Comparison of ENCODE assay signal across 22 mouse cellular contexts in genomic region chr14:54211199-54211598, GRCm38 (mm10). TPM values are rescaled to one million over a fixed set of nuclear protein-coding genes. Genes with fewer than 3 reads are reported as not detected.
DNase-seq lines count a peak whose midpoint lies in the region; ATAC-seq and TF ChIP-seq lines count a peak whose summit lies in the region.
"Had no signal": no experiment of that assay in that cellular context is flagged by ENCODE, and none has a peak within 500 bp of the region (broad histone marks: within the 10 kb centered on the region; RNA-seq: fewer than 3 reads in every experiment).

No protein-coding gene starts in this region.

- H3K27me3 ChIP-seq in spleen, adult 2 months (ENCODE audit: control insufficient read depth, insufficient read depth, low read length), result no peaks in the 10 kb centered on the region
- no peaks in the 10 kb centered on the region for H3K27me3 ChIP-seq in heart, embryonic 11.5 days (ENCODE audit: control insufficient read depth, insufficient read depth, low read length)
- H3K27me3 ChIP-seq: forebrain, embryonic 13.5 days; hindbrain, embryonic 13.5 days had no signal

- peak overlapping the region; percentile 80 for H3K27ac ChIP-seq in spleen, adult 2 months (ENCODE audit: insufficient read depth, low read length)
- H3K27ac ChIP-seq in heart, embryonic 11.5 days (ENCODE audit: low read depth, low read length), result no peak overlapping the region
- H3K27ac ChIP-seq: forebrain, embryonic 10.5 days; forebrain, embryonic 13.5 days; hindbrain, embryonic 10.5 days; hindbrain, embryonic 13.5 days had no signal

- 77% methylated on average over 8 of the region's 8 CpGs for WGBS in spleen, adult 2 months
- 85% methylated on average over 8 of the region's 8 CpGs for WGBS in heart, embryonic 11.5 days (ENCODE audit: insufficient replicate concordance)

- no peaks in the 10 kb centered on the region for H3K36me3 ChIP-seq in spleen, adult 2 months (ENCODE audit: control insufficient read depth, insufficient read depth, low read length)
- no peaks in the 10 kb centered on the region for H3K36me3 ChIP-seq in heart, embryonic 11.5 days (ENCODE audit: control insufficient read depth, insufficient read depth, low read length)
- H3K36me3 ChIP-seq: forebrain, embryonic 10.5 days; hindbrain, embryonic 10.5 days; hindbrain, embryonic 13.5 days had no signal

- no peak overlapping the region for H3K9ac ChIP-seq in heart, embryonic 11.5 days (ENCODE audit: low read depth, low read length)
- H3K9ac ChIP-seq: forebrain, embryonic 13.5 days; hindbrain, embryonic 13.5 days had no signal

- TF ChIP-seq CTCF in spleen, adult 2 months (IDR thresholded peaks at IDR 0.05; ENCODE audit: extremely low read depth, insufficient read depth, insufficient read length, insufficient replicate concordance), result no peak

- intact Hi-C loops in left cerebral cortex, postnatal 36 days (cut with DNase I), result no loop called here

- peak overlapping the region; percentile 17; the same call in 1 of the 2 replicates for H3K4me3 ChIP-seq in spleen, adult 2 months (ENCODE audit: extremely low read depth, insufficient read depth, insufficient read length)
- H3K4me3 ChIP-seq in heart, embryonic 11.5 days (ENCODE audit: low read depth, low read length), result no peak overlapping the region
- H3K4me3 ChIP-seq: forebrain, embryonic 10.5 days; forebrain, embryonic 13.5 days; hindbrain, embryonic 10.5 days; hindbrain, embryonic 13.5 days had no signal

- ATAC-seq in inflammation-experienced regulatory T-cells, adult 6 months, result peak; percentile 16
- ATAC-seq in heart, embryonic 11.5 days (replicated peaks; ENCODE audit: insufficient number of reproducible peaks, low FRiP score, low TSS enrichment), result no peak
- ATAC-seq: forebrain, embryonic 13.5 days; forebrain, embryonic 16.5 days; hindbrain, embryonic 16.5 days had no signal

- H3K4me1 ChIP-seq in spleen, adult 2 months (ENCODE audit: control insufficient read depth, insufficient read depth, insufficient read length), result no peaks in the 10 kb centered on the region
- H3K4me1 ChIP-seq in heart, embryonic 11.5 days (ENCODE audit: control insufficient read depth, insufficient read depth, low read length), result peaks cover 29% of the 10 kb centered on the region
- H3K4me1 ChIP-seq: forebrain, embryonic 10.5 days; forebrain, embryonic 13.5 days had no signal

- TF ChIP-seq POLR2A in spleen, adult 2 months (IDR thresholded peaks at IDR 0.05; ENCODE audit: low read depth, low read length), result no peak

- no peak overlapping the region for H3K4me2 ChIP-seq in heart, embryonic 11.5 days
- H3K4me2 ChIP-seq: forebrain, embryonic 13.5 days; hindbrain, embryonic 13.5 days had no signal

- DNase-seq in spleen, adult 2 months (ENCODE audit: low read depth in 1 of 2, low spot score in 2 of 2), result no peak
- no peak for DNase-seq in spleen, postnatal 4 days (ENCODE audit: low spot score in 2 of 2)
- peak; percentile 71 for DNase-seq in CD4-positive, CD25-positive, alpha-beta regulatory T cell, adult 2 months (ENCODE audit: low read depth, low spot score)
- DNase-seq in T-cell, adult 2 months (ENCODE audit: low spot score), result peak; percentile 74
- DNase-seq in left cerebral cortex, postnatal 36 days (ENCODE audit: low spot score in 2 of 2), result no peak
- DNase-seq in kidney, postnatal 4 days, result no peak
- DNase-seq: adrenal gland, postnatal 10 days; adrenal gland, postnatal 36 days; cerebellum, adult 18-20 months; cerebellum, adult 9-10 months; cerebellum, postnatal 14 days; gastrocnemius, postnatal 10 days; gastrocnemius, postnatal 36 days; heart, postnatal 36 days had no signal

- no peaks in the 10 kb centered on the region for H3K9me3 ChIP-seq in heart, embryonic 11.5 days (replicated peaks; ENCODE audit: control insufficient read depth, low read length)
- H3K9me3 ChIP-seq: forebrain, embryonic 10.5 days; forebrain, embryonic 13.5 days; hindbrain, embryonic 10.5 days; hindbrain, embryonic 13.5 days had no signal

RNA-seq across cellular contexts. Expression of gene Dad1, which starts 42.7 kb away (rescaled TPM):
- 309 and 372 TPM in 2 replicates for polyA plus RNA-seq in spleen, adult 2 months (2012; rRNA removed)
- 100 to 1,000 TPM; 393 to 515 (median 490) TPM for polyA plus RNA-seq in inflammation-experienced regulatory T-cells, adult 6 months (2017; shearing (Covaris generic))
- 100 to 1,000 TPM; 114 to 126 TPM for total RNA-seq in left cerebral cortex, postnatal 36 days (2021)
- 369 and 395 TPM in 2 replicates for polyA plus RNA-seq in heart, embryonic 11.5 days (2014; fragmentation: Nextera tagmentation; extraction: Ambion mirVana)

RNA-seq across cellular contexts. Expression of gene Abhd4, which starts 42.8 kb away (rescaled TPM):
- 17.9 and 23.4 TPM in 2 replicates for polyA plus RNA-seq in spleen, adult 2 months (2012; rRNA removed)
- polyA plus RNA-seq in inflammation-experienced regulatory T-cells, adult 6 months (2017; shearing (Covaris generic)), result 10 to 100 TPM; 20.3 to 33.0 (median 29.4) TPM
- total RNA-seq in left cerebral cortex, postnatal 36 days (2021), result 10 to 100 TPM; 45.9 to 53.4 TPM
- 97.3 and 99.3 TPM in 2 replicates for polyA plus RNA-seq in heart, embryonic 11.5 days (2014; fragmentation: Nextera tagmentation; extraction: Ambion mirVana)

Comparison
In these comparisons a context has a peak if more than half of its experiments do, and no peak if none do; other contexts are left out.
1. DNase-seq: peak in CD4-positive, CD25-positive, alpha-beta regulatory T cell, adult 2 months (single experiment) and T-cell, adult 2 months (single experiment); none in spleen, adult 2 months (0 of 2), spleen, postnatal 4 days (0 of 2), left cerebral cortex, postnatal 36 days (0 of 2) and kidney, postnatal 4 days (0 of 2).